Mouse (Mus musculus) heart, embryonic 16.5 days (tissue): ENCODE results near the gene Gm20388. TPM values are rescaled to one million over a fixed set of nuclear protein-coding genes. Genes with fewer than 3 reads are reported as not detected.

Source experiments
- ATAC-seq: fragments of 200-750 bp; cut with Nextera tagmentation; replicated peaks from 2 replicates; pipeline ENCODE4 v1.8.0; 2017; ENCODE audit warnings: moderate number of reproducible peaks; ENCODE audit not compliant: insufficient read depth, low FRiP score; ENCODE audit errors: extremely low read depth
- H3K27ac ChIP-seq: fragments of 300-500 bp; sonication (generic); 2 replicates; pipeline ENCODE4 v1.5.1; 2014; ENCODE audit warnings: mild to moderate bottlenecking, low read length, control low read depth, moderate library complexity
- H3K27me3 ChIP-seq: fragments of 300-500 bp; sonication (generic); 2 replicates; pipeline ENCODE4 v1.6.1; 2014; ENCODE audit warnings: low read length, mixed read lengths; ENCODE audit not compliant: control insufficient read depth, insufficient read depth
- H3K36me3 ChIP-seq: fragments of 300-500 bp; sonication (generic); 2 replicates; pipeline ENCODE4 v1.6.1; 2014; ENCODE audit not compliant: control insufficient read depth, insufficient read depth
- H3K4me1 ChIP-seq: fragments of 300-500 bp; sonication (generic); 2 replicates; pipeline ENCODE4 v1.6.1; 2014; ENCODE audit warnings: low read length, mixed read lengths; ENCODE audit not compliant: control insufficient read depth, insufficient read depth
- H3K4me2 ChIP-seq: fragments of 300-500 bp; sonication (generic); 2 replicates; pipeline ENCODE4 v1.6.1; 2014; ENCODE audit warnings: low read depth, mild to moderate bottlenecking, control low read depth, low read length
- H3K4me3 ChIP-seq: fragments of 300-500 bp; sonication (generic); 2 replicates; pipeline ENCODE4 v1.5.1; 2014; ENCODE audit warnings: mild to moderate bottlenecking, control low read depth, low read length
- H3K9ac ChIP-seq: fragments of 300-500 bp; sonication (generic); 2 replicates; pipeline ENCODE4 v1.6.1; 2014; ENCODE audit warnings: low read length, control low read depth
- H3K9me3 ChIP-seq: fragments of 300-500 bp; sonication (generic); replicated peaks from 2 replicates; pipeline ENCODE4 v1.6.1; 2016; ENCODE audit warnings: low read length; ENCODE audit not compliant: control insufficient read depth
- WGBS: fragments of 180-500 bp; shearing (Covaris S2); extraction: QIAGEN DNeasy Blood & Tissue Kit; methylation state at CpG from one replicate; pipeline ENCODE4 v1.1.7; 2014; 5-methylcytosine and 5-hydroxymethylcytosine counted together
- polyA plus RNA-seq: library from polyadenylated mRNA; unstranded; fragments of >200 nt; fragmentation: Nextera tagmentation; extraction: Ambion mirVana; gene quantifications from 2 replicates; pipeline ENCODE4 v1.2.1, GENCODE M21; 2015

The Gm20388 gene
- polyA plus RNA-seq, 1 experiment from 2014 or later = 4.5 TPM

DNA sequence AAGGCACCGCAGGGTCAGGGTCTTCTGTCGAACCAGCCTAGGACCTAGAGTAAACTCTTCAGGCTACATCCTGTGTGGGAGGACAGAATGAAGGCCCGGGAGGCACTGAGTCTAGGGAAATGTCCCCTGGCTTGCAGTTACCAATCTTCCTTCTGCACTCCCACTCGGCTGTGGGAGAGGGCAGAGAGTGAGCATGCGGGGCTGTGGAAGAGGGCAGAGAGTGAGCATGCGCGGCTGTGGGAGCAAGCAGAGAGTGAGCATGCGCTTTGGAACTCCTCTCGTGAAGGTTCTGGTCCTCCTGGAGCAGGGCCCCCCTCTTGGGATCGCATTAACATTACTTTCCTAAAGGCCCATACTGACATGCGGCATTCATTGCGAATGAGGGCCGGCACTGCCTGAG, 106.7 kb downstream of the Gm20388 start:
- Histone ChIP-seq H3K27ac (no peak overlapping the region), H3K27me3 (no peaks in the 10 kb centered on the region), H3K9me3 (no peaks in the 10 kb centered on the region), H3K4me3 (no peak overlapping the region), H3K36me3 (no peaks in the 10 kb centered on the region), H3K4me2 (no peak overlapping the region), H3K9ac (no peak overlapping the region), H3K4me1 (peaks cover 8% of the 10 kb centered on the region)
- ATAC-seq = no peak
- 83% methylated on average over 13 of the region's 13 CpGs for WGBS

DNA sequence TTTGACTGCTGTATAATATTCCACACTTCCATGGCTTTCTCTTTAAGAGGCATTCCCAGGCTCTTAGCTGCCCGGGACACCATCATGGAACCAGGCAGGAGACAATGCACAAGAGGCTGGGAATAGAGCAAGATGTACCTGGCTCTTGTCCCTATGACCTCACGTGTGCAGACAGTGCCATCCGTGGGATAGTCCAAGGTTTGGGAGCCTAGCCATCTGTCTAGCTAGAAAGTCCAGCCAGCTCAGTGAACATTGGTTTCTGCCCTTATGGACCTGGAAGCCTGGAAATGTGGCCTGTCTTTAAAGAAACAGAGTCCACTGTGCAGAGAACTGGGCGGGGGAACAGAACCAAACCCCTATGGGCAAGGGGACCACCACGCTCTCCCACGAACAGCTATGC, 107.1 kb downstream of the Gm20388 start:
- H3K9ac ChIP-seq = no peak overlapping the region
- no peak overlapping the region for H3K4me2 ChIP-seq
- no peak overlapping the region for H3K27ac ChIP-seq
- H3K9me3 ChIP-seq = no peaks in the 10 kb centered on the region
- peaks cover 8% of the 10 kb centered on the region for H3K4me1 ChIP-seq
- no peak overlapping the region for H3K4me3 ChIP-seq
- H3K36me3 ChIP-seq = no peaks in the 10 kb centered on the region
- WGBS = 94% methylated on average over 6 of the region's 6 CpGs
- H3K27me3 ChIP-seq = no peaks in the 10 kb centered on the region
- ATAC-seq = no peak

DNA sequence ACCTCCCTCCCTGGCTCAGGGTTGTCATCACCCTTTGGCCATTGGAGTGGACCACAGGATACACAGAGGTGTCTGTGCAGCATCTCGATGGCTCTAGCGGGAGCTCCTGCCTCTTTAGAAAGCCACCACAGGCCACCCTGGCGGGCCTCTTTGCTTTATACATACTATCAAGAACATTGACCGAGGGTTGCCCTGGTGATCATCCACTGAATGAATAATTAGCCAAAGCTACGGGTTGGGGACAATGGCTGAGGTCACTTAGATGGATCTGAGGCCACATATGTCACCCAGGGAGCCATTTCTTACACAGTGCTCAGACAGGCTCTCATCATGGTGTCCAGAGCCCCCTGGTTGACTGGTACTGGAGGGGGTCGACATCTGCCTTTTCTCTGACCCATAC, 107.7 kb downstream of the Gm20388 start:
- Histone ChIP-seq H3K4me3 (no peak overlapping the region), H3K4me1 (peaks cover 8% of the 10 kb centered on the region), H3K36me3 (no peaks in the 10 kb centered on the region), H3K9me3 (no peaks in the 10 kb centered on the region), H3K9ac (no peak overlapping the region), H3K27ac (no peak overlapping the region), H3K27me3 (no peaks in the 10 kb centered on the region), H3K4me2 (no peak overlapping the region)
- no peak for ATAC-seq
- 84% methylated on average over 6 of the region's 6 CpGs for WGBS

DNA sequence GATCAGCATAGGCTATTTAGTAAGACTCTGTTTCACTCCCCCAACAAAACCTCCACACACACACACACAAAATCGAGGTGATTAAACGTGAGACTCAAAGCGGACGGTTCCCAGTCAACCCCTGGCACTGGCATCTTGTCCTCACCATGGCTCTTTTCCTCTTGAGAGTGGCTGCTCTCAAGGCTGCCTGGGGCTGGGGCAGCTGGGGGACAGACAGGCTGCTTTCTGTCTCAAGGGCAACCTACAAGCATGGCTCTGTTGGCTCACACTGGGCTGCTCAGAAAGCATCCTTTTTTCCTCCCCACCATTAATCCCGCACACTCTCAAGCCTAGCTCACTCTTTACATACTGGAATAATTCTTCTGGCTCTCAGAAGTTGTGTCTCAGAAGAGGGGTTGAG, 108.7 kb downstream of the Gm20388 start:
- 85% methylated on average over 5 of the region's 5 CpGs for WGBS
- Histone ChIP-seq H3K36me3 (no peaks in the 10 kb centered on the region), H3K4me3 (no peak overlapping the region), H3K9ac (no peak overlapping the region), H3K4me2 (no peak overlapping the region), H3K27me3 (no peaks in the 10 kb centered on the region), H3K4me1 (peaks cover 3% of the 10 kb centered on the region), H3K9me3 (no peaks in the 10 kb centered on the region), H3K27ac (no peak overlapping the region)
- ATAC-seq = no peak

DNA sequence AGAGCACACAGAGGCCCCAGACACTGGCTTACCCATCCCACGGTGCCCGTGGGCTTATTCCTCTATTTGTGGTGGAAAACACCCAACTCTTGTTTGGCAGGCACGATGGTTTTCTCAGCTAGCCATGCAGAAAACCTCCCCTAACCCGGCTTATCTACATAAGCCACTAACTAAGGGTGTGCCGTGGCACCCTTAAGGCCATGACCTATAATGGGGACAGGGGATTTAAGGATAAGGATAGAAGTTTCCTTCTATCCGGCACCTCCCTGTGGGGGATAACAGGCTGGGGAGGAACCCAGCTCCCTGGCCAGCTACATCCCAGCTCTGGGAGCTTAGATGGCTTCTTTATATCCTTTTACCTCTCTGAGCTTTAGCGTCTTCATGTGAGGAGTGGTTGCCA, 109.7 kb downstream of the Gm20388 start:
- Histone ChIP-seq H3K36me3 (no peaks in the 10 kb centered on the region), H3K4me1 (no peaks in the 10 kb centered on the region), H3K4me3 (no peak overlapping the region), H3K27ac (no peak overlapping the region), H3K9ac (no peak overlapping the region), H3K4me2 (no peak overlapping the region), H3K27me3 (no peaks in the 10 kb centered on the region), H3K9me3 (no peaks in the 10 kb centered on the region)
- ATAC-seq = no peak
- 60% methylated on average over 7 of the region's 7 CpGs for WGBS

DNA sequence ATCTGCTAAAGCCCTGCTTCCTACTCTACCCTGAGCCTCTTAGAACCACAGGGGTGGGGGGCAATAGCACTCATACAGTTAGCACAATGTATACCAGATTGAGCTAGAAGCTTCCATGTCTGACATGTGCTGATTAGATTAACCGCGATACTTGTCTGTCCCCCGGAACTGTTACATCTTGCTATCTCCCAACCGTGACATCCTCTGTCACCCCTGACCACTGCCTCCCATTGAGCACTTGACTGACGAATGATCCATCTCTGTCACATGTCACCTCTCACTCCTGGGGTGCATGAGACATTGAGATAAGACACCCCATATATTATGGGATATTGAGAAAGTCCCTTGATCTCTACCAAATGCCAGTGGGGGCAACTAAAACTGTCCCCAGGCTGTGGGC, 115.6 kb downstream of the Gm20388 start:
- Histone ChIP-seq H3K36me3 (no peaks in the 10 kb centered on the region), H3K4me3 (no peak overlapping the region), H3K9me3 (no peaks in the 10 kb centered on the region), H3K4me1 (no peaks in the 10 kb centered on the region), H3K9ac (no peak overlapping the region), H3K27ac (no peak overlapping the region), H3K4me2 (no peak overlapping the region), H3K27me3 (no peaks in the 10 kb centered on the region; the same call in 1 of the 2 replicates)
- ATAC-seq = no peak
- WGBS = 55% methylated on average over 5 of the region's 5 CpGs

DNA sequence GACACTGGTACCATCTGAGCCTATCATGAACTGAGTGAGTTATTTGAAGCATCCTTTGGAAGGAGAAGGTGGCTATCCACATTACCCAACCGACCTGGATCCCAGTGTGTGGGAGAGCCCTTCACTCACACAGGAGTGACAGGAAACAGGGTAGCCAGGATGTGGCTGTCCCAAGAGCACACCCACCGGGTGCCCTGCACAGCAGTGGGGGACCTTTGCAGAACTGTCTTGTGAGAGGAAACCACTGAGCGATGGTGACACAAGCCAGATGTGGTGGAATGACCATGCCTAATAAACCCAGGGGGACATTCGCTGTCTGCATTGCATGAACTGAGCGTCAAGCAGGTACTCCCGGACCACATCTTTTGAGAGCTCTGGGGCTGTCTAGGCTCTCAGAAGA, 116.3 kb downstream of the Gm20388 start:
- ATAC-seq = no peak
- Histone ChIP-seq H3K4me2 (no peak overlapping the region), H3K9ac (no peak overlapping the region), H3K4me3 (no peak overlapping the region), H3K9me3 (no peaks in the 10 kb centered on the region), H3K27ac (no peak overlapping the region), H3K27me3 (no peaks in the 10 kb centered on the region; the same call in 1 of the 2 replicates), H3K36me3 (no peaks in the 10 kb centered on the region), H3K4me1 (no peaks in the 10 kb centered on the region)
- WGBS = 64% methylated on average over 6 of the region's 6 CpGs

DNA sequence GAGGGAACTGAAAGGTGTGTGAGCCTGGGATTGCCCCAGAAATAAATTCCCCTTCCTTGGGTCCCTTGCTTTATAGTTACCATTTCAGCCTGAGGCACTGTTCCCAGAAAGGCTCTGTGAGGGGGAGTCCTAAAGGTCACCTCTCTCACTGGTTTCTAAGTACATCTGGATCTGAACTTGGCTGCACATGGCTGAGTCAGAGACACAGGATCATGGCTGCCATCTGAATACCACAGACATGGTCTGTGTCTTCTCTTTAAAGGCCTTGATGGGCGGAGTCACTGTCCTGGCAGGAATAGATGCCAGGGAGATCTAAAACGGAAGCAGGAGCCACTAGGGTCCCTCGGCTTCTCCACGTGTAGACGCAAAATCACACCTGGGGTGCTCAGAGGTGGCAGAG, 119.8 kb downstream of the Gm20388 start:
- no peaks in the 10 kb centered on the region for H3K4me1 ChIP-seq
- H3K27ac ChIP-seq = no peak overlapping the region
- no peaks in the 10 kb centered on the region for H3K36me3 ChIP-seq
- no peak overlapping the region for H3K9ac ChIP-seq
- no peaks in the 10 kb centered on the region; the same call in 1 of the 2 replicates for H3K27me3 ChIP-seq
- no peak for ATAC-seq
- no peaks in the 10 kb centered on the region for H3K9me3 ChIP-seq
- no peak overlapping the region for H3K4me2 ChIP-seq
- no peak overlapping the region for H3K4me3 ChIP-seq
- WGBS = 64% methylated on average over 5 of the region's 5 CpGs

DNA sequence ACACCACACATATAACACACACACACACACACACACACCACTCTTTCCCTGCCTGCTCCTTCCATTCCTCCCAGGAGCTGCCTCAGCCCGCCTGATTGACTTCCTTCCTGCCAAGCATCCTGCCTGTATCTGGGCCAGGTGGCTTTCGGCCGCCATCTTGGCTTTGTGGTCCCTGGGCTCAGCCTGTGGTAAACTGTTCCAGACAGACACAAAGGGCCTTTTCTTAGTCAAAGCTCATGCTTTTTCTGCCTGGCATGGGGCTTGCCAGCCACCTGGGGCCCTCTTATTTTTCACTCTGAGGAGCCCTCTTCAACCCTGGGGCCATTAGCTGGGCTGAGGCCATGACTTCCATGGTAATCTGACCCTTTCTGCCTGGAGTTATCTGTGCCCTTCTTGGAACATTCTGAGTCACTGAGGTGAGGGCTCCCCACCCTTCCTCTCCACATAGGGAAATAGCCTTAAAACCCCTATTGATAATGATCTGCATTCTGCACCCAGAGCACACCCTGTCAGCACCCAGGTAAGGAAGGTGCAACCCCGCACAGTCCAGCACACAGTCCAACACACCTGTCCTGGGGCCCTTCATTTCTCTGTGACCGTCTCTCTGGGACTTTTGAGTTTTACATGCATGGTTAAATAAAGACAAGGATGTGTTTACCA, 122.0 kb downstream of the Gm20388 start:
- Histone ChIP-seq H3K4me1 (peaks cover 19% of the 10 kb centered on the region), H3K9me3 (no peaks in the 10 kb centered on the region), H3K27me3 (no peaks in the 10 kb centered on the region), H3K4me2 (no peak overlapping the region), H3K4me3 (no peak overlapping the region), H3K9ac (no peak overlapping the region), H3K27ac (no peak overlapping the region; the same call in 1 of the 2 replicates), H3K36me3 (no peaks in the 10 kb centered on the region)
- ATAC-seq = 0 out of 2 replicates have a peak, but pooled peaks have one; percentile 26
- WGBS = 87% methylated on average over 5 of the region's 5 CpGs
